Mouse (Mus musculus) layer of hippocampus, adult 18-20 months (tissue): ENCODE results near the gene Klk13. TPM values are rescaled to one million over a fixed set of nuclear protein-coding genes. Genes with fewer than 3 reads are reported as not detected.
"Not testable (repeated sequence)": the region's sequence is repeated elsewhere in the genome, so short reads cannot be mapped to it uniquely, and the experiment has no call there.

Source experiments
- DNase-seq, 2 experiments: peaks; one replicate each; pipeline ENCODE4 v3.0.0; 2022; ENCODE audit warnings: low spot score in 2 of 2
- long read RNA-seq: library from polyadenylated mRNA; stranded (forward); transcript quantifications from one replicate; pipeline ENCODE4 v2.0.0, GENCODE M21; 2021
- total RNA-seq, 2 experiments: library from RNA; stranded (reverse); gene quantifications; 2 replicates each; pipeline ENCODE4 v1.2.3; 2021

Klk13 gene
- not detected for total RNA-seq
- long read RNA-seq = 0 reads

- no peak for DNase-seq
Observed at GRCm38 (mm10) chr7:43712267-43712666, at the start of gene Klk13. Gene Klk13 (plus strand): TSS chr7:43712567.

- no peak for DNase-seq
Observed at GRCm38 (mm10) chr7:43662804-43663203, 49.6 kb upstream of the Klk13 start.

DNA sequence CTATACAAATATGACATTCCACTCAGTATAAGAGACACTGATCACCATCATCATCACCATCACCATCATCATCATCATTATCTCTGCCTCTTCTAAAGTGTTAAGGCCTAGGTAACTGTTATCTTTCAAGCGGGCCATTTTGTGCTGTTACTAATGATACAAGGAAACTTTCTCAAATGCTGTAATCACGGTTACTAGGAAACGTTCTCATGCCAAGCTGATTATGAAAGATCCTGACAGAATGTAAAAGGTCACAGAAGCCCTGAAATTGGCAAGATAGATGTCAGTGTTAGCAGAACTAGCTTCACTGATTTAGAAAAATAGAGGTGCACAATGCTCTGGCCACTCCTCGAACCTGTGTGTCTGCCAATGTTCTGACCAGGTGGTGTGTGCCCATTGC is 45.1 kb upstream of the Klk13 start:
- DNase-seq = not testable (repeated sequence)

DNA sequence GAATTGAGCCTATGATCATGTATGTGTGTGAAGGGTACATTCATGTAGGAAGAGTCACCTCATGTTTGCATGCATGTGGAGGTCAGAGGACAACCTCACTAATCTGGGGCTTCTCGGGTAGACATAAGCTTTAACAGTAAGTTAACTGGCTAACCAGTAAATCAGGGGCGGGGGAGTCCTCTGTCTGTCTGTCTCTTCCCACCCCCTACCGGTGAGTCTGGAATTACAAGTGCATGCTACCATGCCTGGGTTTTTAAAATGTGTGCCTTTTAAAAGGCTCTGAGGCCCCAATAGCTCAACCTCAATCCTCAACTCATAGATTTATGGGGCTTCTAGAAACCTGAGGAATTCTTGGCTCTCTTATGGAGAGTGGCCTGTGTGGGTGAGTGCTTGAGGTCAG is 43.8 kb upstream of the Klk13 start:
- DNase-seq = no peak

- DNase-seq = no peak
Observed at GRCm38 (mm10) chr7:43671064-43671808, 41.1 kb upstream of the Klk13 start.

GRCm38 (mm10) chr7:43671809-43672580 is 40.4 kb upstream of the Klk13 start, which contains the start of gene Ctu1:
Gene Ctu1 (plus strand): TSS chr7:43672016.
- DNase-seq = peak; percentile 87 to 97

GRCm38 (mm10) chr7:43672581-43673260 is 39.6 kb upstream of the Klk13 start:
- no peak for DNase-seq

DNA sequence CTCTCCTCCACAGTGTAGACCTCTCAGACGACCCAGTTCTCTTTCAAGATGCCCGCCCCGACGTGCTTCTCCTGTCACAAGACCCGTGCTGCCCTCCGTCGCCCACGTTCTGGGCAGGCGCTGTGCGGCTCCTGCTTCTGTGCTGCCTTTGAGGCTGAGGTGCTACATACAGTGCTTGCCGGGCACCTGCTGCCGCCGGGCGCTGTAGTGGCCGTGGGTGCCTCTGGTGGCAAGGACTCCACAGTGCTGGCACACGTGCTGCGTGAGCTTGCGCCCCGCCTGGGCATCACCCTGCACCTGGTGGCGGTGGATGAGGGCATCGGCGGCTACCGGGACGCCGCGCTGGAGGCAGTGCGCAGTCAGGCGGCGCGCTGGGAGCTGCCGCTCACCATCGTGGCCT is 37.3 kb upstream of the Klk13 start:
- no peak for DNase-seq

DNA sequence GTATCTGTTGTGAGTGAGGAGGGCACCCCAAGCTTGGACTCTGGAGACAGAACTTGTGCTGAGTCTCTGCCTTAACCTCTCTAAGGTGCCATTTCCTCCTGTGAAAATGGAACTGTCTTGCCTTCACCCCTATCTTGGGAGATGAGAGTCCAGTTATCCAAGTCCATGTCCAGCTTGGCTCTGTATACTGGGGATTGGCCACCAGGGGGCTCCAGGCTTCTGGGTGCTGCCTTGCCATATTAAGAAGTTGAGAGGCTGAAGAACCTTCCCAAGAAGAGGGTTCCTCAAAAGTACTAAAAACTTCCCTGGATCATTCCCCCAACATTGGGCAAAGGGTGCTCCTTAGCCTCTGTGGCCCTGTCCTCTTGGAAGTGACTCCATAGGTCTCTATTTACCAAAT is 33.9 kb upstream of the Klk13 start:
- peak in 1 of 2 experiments; percentile 56 for DNase-seq

DNA sequence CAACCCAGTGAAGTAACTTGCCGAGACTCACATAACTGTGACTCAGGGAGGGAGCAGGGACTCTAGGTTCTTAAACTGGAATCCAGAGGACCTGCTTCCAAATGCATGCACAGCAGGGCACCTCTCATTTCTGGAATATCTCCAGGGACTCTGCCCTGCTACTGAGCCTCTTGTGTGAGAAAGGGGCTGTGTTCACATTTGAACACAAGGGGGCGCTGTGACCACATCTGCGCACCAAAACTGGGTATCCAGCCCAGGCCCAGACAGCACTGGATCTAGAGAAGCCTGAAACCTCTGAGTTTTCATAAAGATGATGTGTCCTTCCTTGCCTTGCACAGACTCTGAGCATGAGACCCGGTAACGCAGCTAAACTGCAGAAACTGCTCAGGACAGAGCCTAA is 31.4 kb upstream of the Klk13 start:
- DNase-seq = peak; percentile 42 to 80

DNA sequence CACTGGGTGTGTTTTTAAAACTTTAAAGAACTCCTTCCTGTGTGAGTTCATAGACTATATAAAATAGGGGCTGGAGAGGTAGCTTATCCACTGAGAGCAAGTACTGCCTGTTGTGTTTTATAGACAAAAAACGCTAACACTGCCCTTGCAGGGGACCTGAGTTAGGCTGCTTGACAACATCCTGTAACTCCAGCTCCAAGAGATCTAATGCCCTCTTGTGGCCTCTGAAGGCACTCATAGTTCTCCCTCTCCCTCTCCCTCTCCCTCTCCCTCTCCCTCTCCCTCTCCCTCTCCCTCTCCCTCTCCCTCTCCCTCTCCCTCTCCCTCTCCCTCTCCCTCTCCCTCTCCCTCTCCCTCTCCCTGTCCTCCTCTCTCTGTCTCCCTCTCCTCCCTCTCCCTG is 29.9 kb upstream of the Klk13 start:
- DNase-seq = not testable (repeated sequence)

DNA sequence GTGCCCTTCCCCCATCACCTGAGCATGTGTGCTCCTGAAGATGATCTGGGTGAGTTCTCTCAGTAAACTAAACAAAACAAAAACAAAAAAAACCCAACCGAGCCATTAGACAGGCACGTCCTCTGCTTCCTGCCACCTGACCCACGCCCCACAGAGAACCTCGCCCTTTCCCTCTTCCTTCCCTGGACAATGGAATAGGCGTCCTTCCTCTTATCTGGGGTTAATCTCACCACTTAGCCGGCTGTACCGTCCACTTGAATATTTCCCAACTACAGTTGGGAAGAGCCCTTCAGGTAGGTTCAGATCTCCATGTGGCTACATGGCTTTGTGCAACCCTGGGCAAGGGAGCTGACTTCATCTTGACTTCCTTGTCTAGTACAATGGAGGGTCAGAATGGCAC is 27.3 kb upstream of the Klk13 start:
- no peak for DNase-seq

DNA sequence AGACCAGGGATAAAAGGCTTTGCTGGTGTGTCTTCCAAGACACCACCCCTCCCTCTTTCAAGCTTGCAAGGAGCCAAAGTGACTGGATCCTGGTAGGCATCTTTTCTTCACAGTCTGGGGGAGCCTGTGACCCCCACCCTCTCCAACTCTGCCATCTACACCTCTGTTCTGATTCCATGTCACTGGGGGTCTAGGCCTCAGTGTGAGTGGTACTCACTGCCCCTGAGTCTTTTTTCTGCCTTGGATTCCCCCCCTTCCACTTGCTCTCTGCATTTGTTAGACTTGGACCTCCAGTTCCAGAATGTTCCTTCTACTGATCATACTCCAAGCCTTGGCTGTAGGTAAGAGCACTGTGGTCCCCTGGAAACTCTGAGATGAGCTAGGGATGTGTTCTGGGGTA is 22.2 kb upstream of the Klk13 start, which contains the start of gene Klk14:
Gene Klk14, plus strand, starts transcription at position 301 of the 400 bp plus-strand sequence.
- DNase-seq = no peak

DNA sequence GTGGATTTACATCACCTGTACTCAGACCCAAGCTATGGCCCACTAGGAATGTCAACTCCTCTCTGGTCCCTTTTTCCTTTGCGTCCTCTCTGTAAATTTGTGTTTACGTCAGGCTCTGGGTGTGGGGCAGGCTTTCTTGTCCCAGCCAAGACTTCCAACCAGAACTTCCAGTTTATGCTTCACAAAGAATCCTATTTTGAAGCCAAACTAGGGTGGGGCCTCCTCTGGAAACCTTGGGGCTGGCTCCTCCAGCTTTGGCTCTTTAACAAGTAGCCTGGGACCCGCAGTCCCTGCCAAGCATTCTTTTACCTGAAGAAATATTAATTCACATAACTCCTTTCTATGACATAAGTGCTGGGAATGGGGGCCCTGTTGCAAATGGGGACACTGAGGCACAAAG is 2.3 kb upstream of the Klk13 start:
- no peak for DNase-seq

DNA sequence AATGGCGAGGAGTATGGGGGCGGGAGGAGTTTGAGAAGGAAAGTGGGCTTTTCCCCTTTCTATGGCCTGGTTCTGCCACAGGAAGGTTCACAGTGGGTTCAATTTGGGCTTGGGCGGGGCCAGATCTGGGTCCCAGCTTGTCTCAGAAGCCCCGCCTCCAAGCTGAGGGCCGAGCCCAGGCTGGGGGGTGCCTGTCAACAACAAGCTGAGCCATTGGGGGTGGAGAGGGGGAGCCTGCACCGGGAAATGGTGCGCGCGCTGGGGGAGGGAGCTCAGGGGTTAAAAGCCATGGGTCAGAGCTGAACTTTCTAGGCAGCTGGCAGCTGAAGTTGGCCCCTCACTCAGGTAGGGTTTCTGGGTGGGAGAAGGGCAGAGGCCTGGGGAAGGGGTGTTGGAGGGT is 550 bp downstream of the Klk13 start:
- no peak for DNase-seq

- DNase-seq = no peak
Observed at GRCm38 (mm10) chr7:43713741-43714351, 1.5 kb downstream of the Klk13 start.

- peak; percentile 28 to 46 for DNase-seq
Observed at GRCm38 (mm10) chr7:43747788-43748187, 35.4 kb downstream of the Klk13 start.

DNA sequence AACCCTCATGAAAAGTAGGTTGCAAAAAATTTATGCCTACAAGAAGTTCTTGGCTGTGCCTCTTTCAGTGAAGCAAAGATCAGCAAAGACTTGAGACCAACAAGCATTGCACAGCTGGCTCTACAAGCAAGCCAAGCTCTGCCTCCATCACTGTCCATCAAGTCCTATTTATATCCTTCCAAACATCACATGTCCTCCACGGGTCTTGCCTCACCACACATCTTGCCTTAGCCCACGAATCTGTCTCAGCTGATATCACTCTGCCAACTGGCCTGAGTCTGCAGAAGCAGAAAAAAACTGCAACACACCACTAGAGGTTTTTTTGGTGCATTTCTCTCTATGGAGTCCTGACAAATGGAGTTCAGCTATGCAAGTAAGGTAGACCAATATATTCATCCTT is 40.4 kb downstream of the Klk13 start:
- no peak for DNase-seq

DNA sequence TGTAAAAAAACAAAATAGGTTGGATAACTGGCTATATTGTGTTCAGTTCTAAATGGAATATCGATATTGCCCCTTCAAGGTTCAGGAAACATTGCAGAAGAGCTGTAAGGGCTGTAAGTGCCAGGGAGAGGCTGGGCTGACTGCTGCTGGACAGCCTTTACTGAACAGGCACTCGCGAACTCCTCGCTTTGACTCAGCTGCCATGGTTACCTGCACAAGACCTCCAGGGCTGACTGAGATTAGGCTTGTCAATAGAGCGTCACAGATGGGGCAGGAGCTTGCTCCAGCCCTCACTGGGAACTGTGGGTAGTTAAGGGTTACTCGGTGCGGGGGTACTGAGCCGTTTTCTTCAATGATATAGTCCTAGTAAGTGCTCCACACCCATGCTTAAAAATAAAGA is 54.1 kb downstream of the Klk13 start:
- DNase-seq = no peak

DNA sequence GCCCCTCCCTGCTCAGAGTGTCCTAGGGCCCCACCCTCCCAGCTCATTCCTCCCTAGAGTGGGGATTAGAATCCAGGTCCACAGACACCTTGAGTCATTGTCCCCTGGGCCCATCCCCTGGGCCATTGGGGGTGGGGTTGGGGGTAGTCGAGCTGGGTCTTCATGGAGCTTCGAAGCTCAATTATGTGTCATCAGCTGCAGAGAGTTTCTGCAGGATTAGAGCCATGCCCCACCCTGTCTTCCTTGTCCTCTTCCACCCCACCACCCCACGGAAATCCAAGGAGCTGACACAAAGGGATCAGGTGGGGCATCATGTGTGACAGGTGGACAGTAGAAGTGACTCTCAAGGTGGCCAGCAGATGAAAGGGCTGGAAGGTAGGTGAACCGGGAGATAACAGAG is 56.2 kb downstream of the Klk13 start, which contains the start of gene Klk12:
Gene Klk12, plus strand, starts transcription at position 301 of the 400 bp plus-strand sequence.
- DNase-seq = no peak

- no peak for DNase-seq
Observed at GRCm38 (mm10) chr7:43769636-43770035, 57.3 kb downstream of the Klk13 start.
